Mouse (Mus musculus): ENCODE results near the gene Cacna1c. TPM values are rescaled to one million over a fixed set of nuclear protein-coding genes. Genes with fewer than 3 reads are reported as not detected.

Gene Cacna1c
- polyA plus RNA-seq, 1 experiment from 2014 or later, result 31.3 TPM

DNA sequence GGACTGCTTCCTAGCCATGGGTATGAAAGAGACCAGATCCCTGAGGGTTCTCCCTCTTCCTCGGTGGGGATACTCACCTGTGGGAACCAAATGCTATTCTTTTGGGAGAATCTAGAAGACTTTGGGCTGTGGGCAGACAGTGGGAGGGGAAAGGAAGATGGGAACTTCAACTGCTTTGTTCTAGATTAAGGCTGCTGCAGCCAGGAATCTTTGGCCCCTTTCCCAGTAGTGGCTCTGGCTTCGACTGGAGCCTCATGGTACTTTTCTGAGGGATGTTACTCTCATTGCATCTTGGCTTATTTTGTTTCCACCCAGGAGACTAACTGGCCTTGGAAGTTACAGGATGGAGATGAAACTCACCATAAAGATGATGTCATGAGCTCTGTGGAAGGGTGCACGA lies 441.8 kb downstream of the Cacna1c start:
- Histone ChIP-seq H3K36me3 (peaks cover 41% of the 10 kb centered on the region; the same call in 1 of the 2 replicates), H3K4me1 (peaks cover 12% of the 10 kb centered on the region), H3K27ac (no peak overlapping the region), H3K9me3 (no peaks in the 10 kb centered on the region), H3K4me3 (no peak overlapping the region), H3K27me3 (ENCODE audit: insufficient read depth, poor library complexity, severe bottlenecking) (no peaks in the 10 kb centered on the region)
- no peak for DNase-seq (ENCODE audit: low spot score)
- 72% methylated on average over 3 of the region's 3 CpGs for WGBS

DNA sequence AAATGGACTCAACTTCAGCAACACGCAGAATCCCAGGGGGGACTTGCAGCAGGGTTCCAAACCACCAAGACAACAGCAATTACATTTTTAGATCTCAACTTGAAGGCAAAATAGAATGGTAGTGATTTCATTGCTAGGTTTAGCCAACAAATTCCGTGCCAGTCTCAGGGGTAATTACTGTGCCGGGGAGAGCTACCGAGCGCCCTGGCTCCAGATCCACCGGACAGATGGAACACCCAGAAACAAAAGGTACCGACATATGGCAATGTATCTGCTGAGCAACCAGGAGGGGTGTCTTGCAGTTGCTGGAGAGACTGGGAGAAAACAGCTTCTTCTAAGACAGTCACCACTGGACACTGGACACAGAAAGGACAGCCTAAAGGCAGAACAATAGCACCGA lies 442.4 kb downstream of the Cacna1c start:
- no peaks in the 10 kb centered on the region for H3K9me3 ChIP-seq
- no peak overlapping the region for H3K27ac ChIP-seq
- peaks cover 7% of the 10 kb centered on the region for H3K4me1 ChIP-seq
- H3K36me3 ChIP-seq, result peaks cover 46% of the 10 kb centered on the region; the same call in 1 of the 2 replicates
- H3K4me3 ChIP-seq, result no peak overlapping the region
- 91% methylated on average over 8 of the region's 8 CpGs for WGBS
- DNase-seq (ENCODE audit: low spot score), result no peak
- no peaks in the 10 kb centered on the region for H3K27me3 ChIP-seq (ENCODE audit: insufficient read depth, poor library complexity, severe bottlenecking)

DNA sequence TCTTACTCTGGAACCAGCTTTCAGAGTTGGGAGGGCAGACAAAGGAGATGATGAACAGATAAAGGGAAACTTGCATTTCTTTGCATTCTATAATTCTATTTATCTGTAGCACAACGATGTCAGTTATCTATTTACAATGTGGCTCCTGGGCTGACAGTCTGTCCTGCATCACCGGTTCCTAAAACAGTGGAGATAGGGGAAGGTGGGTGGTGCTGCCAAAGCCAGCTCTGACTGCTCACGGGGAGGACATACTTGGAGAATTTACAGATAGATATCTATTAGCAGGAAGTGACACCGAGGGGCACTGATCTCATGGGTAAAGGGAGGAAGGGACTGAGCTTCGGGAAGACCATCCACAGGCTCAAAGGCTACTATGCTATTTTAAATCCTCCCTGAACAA lies 443.2 kb downstream of the Cacna1c start:
- DNase-seq (ENCODE audit: low spot score), result no peak
- WGBS, result 33% methylated on average over 5 of the region's 5 CpGs
- Histone ChIP-seq H3K9me3 (no peaks in the 10 kb centered on the region), H3K4me1 (no peaks in the 10 kb centered on the region; the same call in 1 of the 2 replicates), H3K27me3 (ENCODE audit: insufficient read depth, poor library complexity, severe bottlenecking) (no peaks in the 10 kb centered on the region), H3K36me3 (peaks cover 52% of the 10 kb centered on the region; the same call in 1 of the 2 replicates), H3K27ac (no peak overlapping the region), H3K4me3 (no peak overlapping the region)

DNA sequence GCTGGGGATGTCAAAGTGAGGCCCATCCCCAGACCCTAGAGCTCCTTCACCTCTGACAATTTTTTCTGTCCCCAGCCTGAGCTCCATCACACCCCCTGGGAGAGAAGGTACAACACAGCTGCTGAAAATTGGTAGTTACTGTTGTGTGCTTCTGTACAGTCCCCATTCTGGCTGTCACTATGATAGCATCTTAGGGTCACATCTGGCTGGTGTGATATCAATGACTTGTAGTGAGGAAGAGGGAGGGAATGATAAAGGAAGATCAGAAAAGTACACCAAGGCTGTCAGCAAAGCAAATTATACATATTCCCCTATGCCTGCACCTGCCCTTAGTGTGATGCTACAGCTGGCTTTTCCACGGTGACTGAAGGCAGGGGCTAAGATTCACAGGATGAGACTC lies 446.9 kb downstream of the Cacna1c start:
- Histone ChIP-seq H3K27me3 (ENCODE audit: insufficient read depth, poor library complexity, severe bottlenecking) (no peaks in the 10 kb centered on the region), H3K36me3 (peaks cover 58% of the 10 kb centered on the region), H3K4me1 (no peaks in the 10 kb centered on the region), H3K4me3 (no peak overlapping the region), H3K9me3 (no peaks in the 10 kb centered on the region), H3K27ac (no peak overlapping the region)
- 86% methylated on average over 1 of the region's 1 CpGs for WGBS
- DNase-seq (ENCODE audit: low spot score), result no peak

DNA sequence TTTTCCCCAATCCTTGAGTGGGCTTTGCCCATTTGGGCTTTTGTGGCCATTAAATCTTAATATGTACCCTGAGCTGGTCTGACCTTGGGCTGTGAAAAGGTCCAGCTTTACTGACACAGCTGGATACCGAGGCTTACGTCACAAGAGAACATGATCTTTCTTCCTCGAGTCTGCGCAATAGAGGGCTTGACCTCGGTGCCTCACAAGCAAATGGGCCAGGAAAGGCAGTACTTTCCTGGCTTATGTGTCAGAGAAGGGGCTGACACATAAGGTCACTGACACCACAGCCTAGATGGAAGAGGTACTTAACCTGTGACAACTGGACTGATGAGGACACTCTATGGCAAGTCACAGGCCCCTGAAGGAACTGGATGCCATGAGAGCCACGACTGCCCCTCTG lies 453.5 kb downstream of the Cacna1c start:
- Histone ChIP-seq H3K4me1 (peaks cover 4% of the 10 kb centered on the region; the same call in 1 of the 2 replicates), H3K36me3 (peaks cover 35% of the 10 kb centered on the region), H3K27ac (no peak overlapping the region), H3K9me3 (no peaks in the 10 kb centered on the region), H3K27me3 (ENCODE audit: insufficient read depth, poor library complexity, severe bottlenecking) (no peaks in the 10 kb centered on the region), H3K4me3 (no peak overlapping the region)
- DNase-seq (ENCODE audit: low spot score), result no peak
- 79% methylated on average over 6 of the region's 6 CpGs for WGBS

DNA sequence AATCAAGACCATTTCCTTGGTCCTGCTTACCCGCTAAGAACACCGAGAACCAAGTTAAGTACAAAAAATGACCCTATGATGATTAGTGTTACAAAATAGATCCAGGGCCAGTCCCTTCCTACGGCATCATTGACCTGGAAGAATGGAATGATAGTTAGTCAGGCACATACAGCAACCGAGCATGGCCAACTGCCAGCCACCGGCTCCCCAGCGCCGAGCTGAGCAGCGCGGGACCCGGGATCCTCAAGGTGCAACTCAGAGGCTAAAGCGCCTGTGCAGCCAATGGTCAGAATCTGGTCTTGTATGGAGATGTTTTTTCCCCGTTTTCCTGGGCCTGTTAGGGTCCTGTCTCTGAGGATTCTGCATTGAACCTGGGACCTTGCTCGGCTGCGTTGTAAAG lies 454.4 kb downstream of the Cacna1c start:
- peaks cover 4% of the 10 kb centered on the region; the same call in 1 of the 2 replicates for H3K4me1 ChIP-seq
- H3K36me3 ChIP-seq, result peaks cover 30% of the 10 kb centered on the region
- H3K9me3 ChIP-seq, result no peaks in the 10 kb centered on the region
- 90% methylated on average over 14 of the region's 14 CpGs for WGBS
- H3K27ac ChIP-seq, result no peak overlapping the region
- no peaks in the 10 kb centered on the region for H3K27me3 ChIP-seq (ENCODE audit: insufficient read depth, poor library complexity, severe bottlenecking)
- H3K4me3 ChIP-seq, result no peak overlapping the region
- no peak for DNase-seq (ENCODE audit: low spot score)

DNA sequence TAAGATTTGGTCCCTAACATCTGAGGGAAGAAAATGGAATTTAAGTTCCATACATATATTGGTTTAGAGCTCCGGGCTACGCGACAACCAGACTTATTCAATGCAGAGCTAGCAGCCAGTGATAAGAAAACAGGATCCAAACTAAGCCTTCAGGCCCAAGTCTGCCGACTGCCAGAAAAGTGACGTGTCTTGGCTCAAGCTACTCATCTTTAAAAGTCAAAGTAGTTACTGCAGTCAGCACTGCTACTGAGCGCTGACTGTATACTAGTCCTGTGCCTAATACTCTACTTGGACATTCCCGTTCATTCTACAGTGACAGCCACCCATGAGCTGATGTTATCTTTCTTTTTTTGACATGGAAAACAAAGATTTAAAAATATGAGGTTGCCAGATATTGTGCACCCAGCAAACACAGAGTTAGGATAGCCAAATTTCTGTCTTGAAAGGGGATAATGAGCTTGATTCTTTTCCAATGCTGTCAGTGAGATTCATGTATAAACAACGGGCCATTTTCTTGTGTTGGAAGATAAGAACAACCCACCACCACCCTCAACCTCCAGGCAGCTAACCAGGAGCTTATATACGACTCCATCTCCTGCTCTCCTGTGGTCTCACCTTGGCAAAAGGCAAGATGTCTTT lies 456.1 kb downstream of the Cacna1c start:
- Histone ChIP-seq H3K9me3 (no peaks in the 10 kb centered on the region), H3K36me3 (peaks cover 27% of the 10 kb centered on the region), H3K27me3 (ENCODE audit: insufficient read depth, poor library complexity, severe bottlenecking) (no peaks in the 10 kb centered on the region), H3K27ac (no peak overlapping the region), H3K4me1 (peaks cover 4% of the 10 kb centered on the region; the same call in 1 of the 2 replicates), H3K4me3 (no peak overlapping the region)
- DNase-seq (ENCODE audit: low spot score), result no peak
- WGBS, result 75% methylated on average over 9 of the region's 9 CpGs

DNA sequence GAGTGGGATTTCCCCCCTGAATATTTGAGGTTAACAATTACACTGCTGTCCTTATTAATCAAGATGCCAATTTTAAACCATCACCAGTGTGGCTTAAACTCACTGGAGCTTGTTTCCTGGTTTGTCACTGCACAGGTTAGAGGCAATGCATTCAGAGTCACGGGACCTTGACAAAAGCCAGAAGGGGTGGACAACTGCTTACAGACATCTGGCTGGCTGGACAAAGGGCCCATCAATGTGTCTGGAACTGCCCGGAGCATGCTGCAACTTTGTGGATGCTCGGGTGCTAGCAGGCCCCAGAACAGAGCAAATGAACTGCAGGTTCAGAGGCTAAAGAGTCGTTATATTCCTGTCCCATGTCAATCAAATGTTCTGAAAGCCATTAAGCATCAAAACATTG lies 456.9 kb downstream of the Cacna1c start:
- H3K27ac ChIP-seq, result no peak overlapping the region
- H3K27me3 ChIP-seq (ENCODE audit: insufficient read depth, poor library complexity, severe bottlenecking), result no peaks in the 10 kb centered on the region
- WGBS, result 61% methylated on average over 4 of the region's 4 CpGs
- no peaks in the 10 kb centered on the region for H3K9me3 ChIP-seq
- no peak overlapping the region for H3K4me3 ChIP-seq
- peaks cover 4% of the 10 kb centered on the region; the same call in 1 of the 2 replicates for H3K4me1 ChIP-seq
- no peak for DNase-seq (ENCODE audit: low spot score)
- peaks cover 29% of the 10 kb centered on the region for H3K36me3 ChIP-seq

DNA sequence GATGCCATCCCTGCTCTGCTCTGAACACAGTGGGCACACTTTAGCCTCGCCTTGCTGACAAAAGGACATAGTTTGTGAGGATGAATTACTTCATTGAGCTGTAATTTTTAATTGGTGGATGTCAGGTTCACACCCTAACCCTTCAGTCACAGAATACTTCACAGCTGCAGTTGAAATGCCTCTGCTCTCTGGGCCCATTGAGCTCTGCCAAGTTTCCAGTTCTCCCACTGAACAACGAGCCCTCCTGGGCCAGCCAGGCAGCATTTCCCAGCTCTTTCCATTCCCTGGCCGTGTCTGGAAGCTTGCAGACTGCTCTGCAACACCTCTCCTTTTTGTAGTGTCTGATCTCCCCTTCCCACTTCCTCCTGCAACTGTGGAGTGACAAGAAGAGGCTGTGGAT lies 457.6 kb downstream of the Cacna1c start:
- Histone ChIP-seq H3K9me3 (no peaks in the 10 kb centered on the region), H3K27me3 (ENCODE audit: insufficient read depth, poor library complexity, severe bottlenecking) (no peaks in the 10 kb centered on the region), H3K4me1 (peaks cover 4% of the 10 kb centered on the region; the same call in 1 of the 2 replicates), H3K27ac (no peak overlapping the region), H3K36me3 (peaks cover 36% of the 10 kb centered on the region), H3K4me3 (no peak overlapping the region)
- WGBS, result 55% methylated on average over 3 of the region's 3 CpGs
- no peak for DNase-seq (ENCODE audit: low spot score)

DNA sequence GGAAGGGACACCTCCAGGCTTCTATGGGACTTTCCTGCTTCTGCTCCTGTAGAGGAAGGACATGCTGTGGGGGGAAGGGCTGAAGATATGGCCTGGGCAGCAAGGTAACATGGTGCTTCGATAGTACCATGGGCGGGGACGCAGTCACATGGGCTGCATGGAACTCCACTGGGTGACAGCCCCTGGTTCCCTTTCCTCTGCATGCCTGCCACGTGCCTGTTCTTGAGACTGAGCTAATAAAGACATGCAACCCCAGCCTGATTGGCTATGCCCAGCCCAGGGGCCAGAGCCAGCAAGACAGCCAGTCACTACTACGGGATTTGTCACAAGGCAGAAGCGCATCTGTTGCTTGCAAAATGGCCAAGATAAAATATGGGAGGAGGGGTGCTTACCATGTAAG lies 459.1 kb downstream of the Cacna1c start:
- Histone ChIP-seq H3K27me3 (ENCODE audit: insufficient read depth, poor library complexity, severe bottlenecking) (no peaks in the 10 kb centered on the region), H3K36me3 (peaks cover 41% of the 10 kb centered on the region), H3K9me3 (no peaks in the 10 kb centered on the region), H3K4me3 (no peak overlapping the region), H3K27ac (no peak overlapping the region), H3K4me1 (peaks cover 7% of the 10 kb centered on the region; the same call in 1 of the 2 replicates)
- WGBS, result 80% methylated on average over 6 of the region's 6 CpGs
- no peak for DNase-seq (ENCODE audit: low spot score)

DNA sequence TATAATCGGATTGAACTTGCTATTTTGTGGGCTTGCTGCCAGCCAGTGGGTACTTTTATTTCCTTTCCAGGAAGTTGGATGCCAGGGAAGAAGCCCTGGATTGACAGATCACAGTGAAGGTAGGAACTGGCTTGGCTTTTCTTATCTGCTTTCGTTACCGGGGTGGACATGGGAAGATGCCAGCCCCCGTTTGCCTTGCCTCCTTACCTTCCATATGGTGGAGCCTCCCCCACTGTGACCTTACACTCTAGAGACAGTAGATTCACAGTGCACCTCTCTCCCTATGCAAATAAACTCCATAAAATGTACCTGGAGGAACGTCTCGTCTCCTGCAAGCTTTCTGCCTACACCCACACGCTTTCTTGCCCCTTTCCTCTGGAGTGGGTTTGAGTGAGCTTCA lies 459.7 kb downstream of the Cacna1c start:
- Histone ChIP-seq H3K9me3 (no peaks in the 10 kb centered on the region), H3K4me1 (peaks cover 7% of the 10 kb centered on the region; the same call in 1 of the 2 replicates), H3K27ac (no peak overlapping the region), H3K4me3 (no peak overlapping the region), H3K27me3 (ENCODE audit: insufficient read depth, poor library complexity, severe bottlenecking) (no peaks in the 10 kb centered on the region), H3K36me3 (peaks cover 35% of the 10 kb centered on the region)
- 77% methylated on average over 7 of the region's 7 CpGs for WGBS
- DNase-seq (ENCODE audit: low spot score), result no peak

DNA sequence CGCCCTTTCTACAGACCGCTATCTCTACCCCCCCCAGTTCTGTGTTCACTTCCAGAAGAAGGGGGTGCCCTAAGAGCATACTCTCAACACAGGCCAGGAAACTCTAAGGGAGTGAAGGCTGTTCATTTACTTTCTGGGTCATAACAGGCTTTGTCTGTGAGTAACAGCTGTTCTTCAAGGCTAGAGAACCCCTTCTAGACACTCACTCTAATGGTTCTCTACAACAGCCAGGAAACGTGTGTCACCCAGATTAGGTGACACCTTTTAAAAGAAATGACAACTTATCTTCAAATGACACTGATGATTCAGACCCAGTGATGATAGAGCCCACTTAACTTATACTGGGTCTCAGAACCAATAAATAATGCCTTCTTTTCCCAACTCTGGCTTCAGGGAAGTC lies 461.1 kb downstream of the Cacna1c start:
- Histone ChIP-seq H3K27me3 (ENCODE audit: insufficient read depth, poor library complexity, severe bottlenecking) (no peaks in the 10 kb centered on the region), H3K9me3 (no peaks in the 10 kb centered on the region), H3K36me3 (peaks cover 40% of the 10 kb centered on the region), H3K4me3 (no peak overlapping the region), H3K4me1 (0 out of 2 replicates have a peak, but pooled peaks cover 3% of the 10 kb centered on the region), H3K27ac (no peak overlapping the region)
- DNase-seq (ENCODE audit: low spot score), result no peak
- 79% methylated on average over 3 of the region's 3 CpGs for WGBS

DNA sequence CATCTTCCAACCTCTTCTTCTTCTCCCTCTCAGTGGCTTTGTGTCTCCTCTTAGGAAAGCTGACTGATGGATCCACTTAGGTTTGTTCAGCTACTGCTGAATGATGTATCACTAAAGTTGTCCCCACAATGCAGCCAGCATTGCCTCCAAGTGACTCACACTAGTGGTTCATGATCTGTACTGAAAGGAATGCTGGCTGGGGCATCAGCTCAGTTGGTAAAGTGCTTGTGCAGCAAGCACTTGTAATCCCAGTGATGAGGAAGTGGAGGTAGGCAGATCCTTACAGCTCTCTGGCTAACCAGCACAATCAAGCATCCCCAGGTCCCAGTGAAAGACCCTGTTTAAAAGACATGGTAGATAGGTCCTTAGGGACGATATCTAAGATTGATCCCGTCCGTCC lies 464.3 kb downstream of the Cacna1c start:
- H3K4me1 ChIP-seq, result 0 out of 2 replicates have a peak, but pooled peaks cover 3% of the 10 kb centered on the region
- peaks cover 63% of the 10 kb centered on the region for H3K36me3 ChIP-seq
- no peak for DNase-seq (ENCODE audit: low spot score)
- H3K27ac ChIP-seq, result no peak overlapping the region
- no peak overlapping the region for H3K4me3 ChIP-seq
- H3K9me3 ChIP-seq, result no peaks in the 10 kb centered on the region
- WGBS, result 87% methylated on average over 3 of the region's 3 CpGs
- no peaks in the 10 kb centered on the region for H3K27me3 ChIP-seq (ENCODE audit: insufficient read depth, poor library complexity, severe bottlenecking)

DNA sequence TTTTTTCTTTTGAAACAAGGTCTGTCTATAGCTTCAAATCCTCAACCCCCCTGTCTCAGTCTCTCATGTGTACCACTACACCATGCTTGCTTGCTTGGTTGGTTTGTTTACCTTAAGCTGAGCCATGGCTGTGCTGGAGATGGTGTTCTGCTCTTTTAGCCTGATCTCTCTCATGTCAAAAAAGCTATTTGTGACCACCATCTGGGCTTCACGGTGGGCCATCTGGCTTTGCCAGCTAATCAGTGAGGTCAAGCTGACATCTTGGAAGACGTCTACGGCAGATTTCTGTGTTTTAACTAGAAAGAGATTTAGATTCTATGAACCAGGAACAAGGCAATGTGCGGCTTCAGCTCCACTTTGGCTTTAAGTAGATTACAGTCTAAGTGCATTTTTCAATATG lies 471.3 kb downstream of the Cacna1c start:
- Histone ChIP-seq H3K27me3 (ENCODE audit: insufficient read depth, poor library complexity, severe bottlenecking) (no peaks in the 10 kb centered on the region), H3K4me3 (no peak overlapping the region), H3K9me3 (no peaks in the 10 kb centered on the region), H3K27ac (no peak overlapping the region), H3K36me3 (peaks cover 66% of the 10 kb centered on the region), H3K4me1 (peaks cover 12% of the 10 kb centered on the region)
- 65% methylated on average over 4 of the region's 4 CpGs for WGBS
- DNase-seq (ENCODE audit: low spot score), result no peak
